Mouse (Mus musculus): ENCODE data around the gene Ltb4r2. TPM values are rescaled to one million over a fixed set of nuclear protein-coding genes. Genes with fewer than 3 reads are reported as not detected.

The Ltb4r2 gene
- 1.9 and 2.0 TPM in 2 replicates for polyA plus RNA-seq (2012; rRNA removed)

GRCm38 (mm10) chr14:55761163-55761562, at the start of gene Ltb4r2:
Gene Ltb4r2, plus strand, starts transcription at chr14:55761428.

GRCm38 (mm10) chr14:55713729-55714122, 47.5 kb upstream of the Ltb4r2 start, which contains the start of gene Tgm1:
Gene Tgm1, minus strand, starts transcription at chr14:55713926.

GRCm38 (mm10) chr14:55721700-55722437, 39.4 kb upstream of the Ltb4r2 start, which contains the start of gene Rabggta:
Gene Rabggta, minus strand, starts transcription at chr14:55722263.

GRCm38 (mm10) chr14:55745180-55745860, 15.9 kb upstream of the Ltb4r2 start, which contains the start of the genes Dhrs1 and Nop9:
Gene Dhrs1, minus strand, starts transcription at chr14:55745690.
Gene Nop9, plus strand, starts transcription at chr14:55745693.

GRCm38 (mm10) chr14:55758363-55758784, 2.9 kb upstream of the Ltb4r2 start, which contains the start of gene Cideb:
Gene Cideb, minus strand, starts transcription at chr14:55758458.

GRCm38 (mm10) chr14:55765696-55766095, 4.5 kb downstream of the Ltb4r2 start, which contains the start of gene Ltb4r1:
Gene Ltb4r1, plus strand, starts transcription at chr14:55765962.

GRCm38 (mm10) chr14:55783958-55784235, 22.7 kb downstream of the Ltb4r2 start, which contains the start of gene Adcy4:
Gene Adcy4, minus strand, starts transcription at chr14:55784095.

GRCm38 (mm10) chr14:55788256-55789050, 27.2 kb downstream of the Ltb4r2 start, which contains the start of gene Ripk3:
Gene Ripk3, minus strand, starts transcription at chr14:55788865.

Other genes with a start within 250 kb of the Ltb4r2 start
- not detected in 2 replicates for gene Nrl, start 236.4 kb upstream of the Ltb4r2 start, polyA plus RNA-seq (2012; rRNA removed)
- 45.8 and 47.0 TPM in 2 replicates for gene Pck2, start 221.2 kb upstream of the Ltb4r2 start, polyA plus RNA-seq (2012; rRNA removed)
- 132 and 151 TPM in 2 replicates for gene Dcaf11, start 201.4 kb upstream of the Ltb4r2 start, polyA plus RNA-seq (2012; rRNA removed)
- gene A730061H03Rik, start 201.0 kb upstream of the Ltb4r2 start, polyA plus RNA-seq (2012; rRNA removed): 0.83 TPM in 1 of 2 replicates, not detected in the other
- gene Fitm1, start 185.8 kb upstream of the Ltb4r2 start, polyA plus RNA-seq (2012; rRNA removed): 0.16 and 0.64 TPM in 2 replicates
- 60.5 and 62.2 TPM in 2 replicates for gene Psme1, start 183.3 kb upstream of the Ltb4r2 start, polyA plus RNA-seq (2012; rRNA removed)
- 14.9 and 15.9 TPM in 2 replicates for gene Emc9, start 176.1 kb upstream of the Ltb4r2 start, polyA plus RNA-seq (2012; rRNA removed)
- gene Psme2, start 170.3 kb upstream of the Ltb4r2 start, polyA plus RNA-seq (2012; rRNA removed): 67.0 and 77.2 TPM in 2 replicates
- 42.8 and 44.3 TPM in 2 replicates for gene Rnf31, start 169.7 kb upstream of the Ltb4r2 start, polyA plus RNA-seq (2012; rRNA removed)
- gene Irf9, start 157.9 kb upstream of the Ltb4r2 start, polyA plus RNA-seq (2012; rRNA removed): 50.4 and 62.3 TPM in 2 replicates
- 0.84 and 4.8 TPM in 2 replicates for gene Rec8, start 143.4 kb upstream of the Ltb4r2 start, polyA plus RNA-seq (2012; rRNA removed)
- gene Ipo4, start 125.5 kb upstream of the Ltb4r2 start, polyA plus RNA-seq (2012; rRNA removed): 57.2 and 66.6 TPM in 2 replicates
- 8.0 and 15.1 TPM in 2 replicates for gene Gm49378, start 123.5 kb upstream of the Ltb4r2 start, polyA plus RNA-seq (2012; rRNA removed)
- 125 and 156 TPM in 2 replicates for gene Tm9sf1, start 117.6 kb upstream of the Ltb4r2 start, polyA plus RNA-seq (2012; rRNA removed)
- gene Tssk4, start 111.2 kb upstream of the Ltb4r2 start, polyA plus RNA-seq (2012; rRNA removed): 3.1 and 3.2 TPM in 2 replicates
- gene Mdp1, start 100.9 kb upstream of the Ltb4r2 start, polyA plus RNA-seq (2012; rRNA removed): 31.8 and 34.4 TPM in 2 replicates
- gene Gmpr2, start 89.5 kb upstream of the Ltb4r2 start, polyA plus RNA-seq (2012; rRNA removed): 9.8 and 10.0 TPM in 2 replicates
- 171 and 229 TPM in 2 replicates for gene Nedd8, start 89.3 kb upstream of the Ltb4r2 start, polyA plus RNA-seq (2012; rRNA removed)
- 9.6 and 11.9 TPM in 2 replicates for gene Tinf2, start 79.6 kb upstream of the Ltb4r2 start, polyA plus RNA-seq (2012; rRNA removed)
- gene Tgm1, start 47.5 kb upstream of the Ltb4r2 start, polyA plus RNA-seq (2012; rRNA removed): 0.56 and 0.90 TPM in 2 replicates
- 46.1 and 50.9 TPM in 2 replicates for gene Rabggta, start 39.2 kb upstream of the Ltb4r2 start, polyA plus RNA-seq (2012; rRNA removed)
- gene Dhrs1, start 15.7 kb upstream of the Ltb4r2 start, polyA plus RNA-seq (2012; rRNA removed): 60.1 and 67.8 TPM in 2 replicates
- gene Nop9, start 15.7 kb upstream of the Ltb4r2 start, polyA plus RNA-seq (2012; rRNA removed): 10.2 and 12.2 TPM in 2 replicates
- gene Cideb, start 3.0 kb upstream of the Ltb4r2 start, polyA plus RNA-seq (2012; rRNA removed): 78.1 and 83.2 TPM in 2 replicates
- gene Ltb4r1, start 4.5 kb downstream of the Ltb4r2 start, polyA plus RNA-seq (2012; rRNA removed): 1.5 and 2.1 TPM in 2 replicates
- gene Adcy4, start 22.7 kb downstream of the Ltb4r2 start, polyA plus RNA-seq (2012; rRNA removed): 7.3 and 12.7 TPM in 2 replicates
- 29.1 and 36.1 TPM in 2 replicates for gene Ripk3, start 27.4 kb downstream of the Ltb4r2 start, polyA plus RNA-seq (2012; rRNA removed)
- 20.1 and 23.7 TPM in 2 replicates for gene Nfatc4, start 61.7 kb downstream of the Ltb4r2 start, polyA plus RNA-seq (2012; rRNA removed)
- gene Nynrin, start 92.6 kb downstream of the Ltb4r2 start, polyA plus RNA-seq (2012; rRNA removed): 4.1 and 4.5 TPM in 2 replicates
- 2.8 TPM in 2 replicates for gene Cbln3, start 123.0 kb downstream of the Ltb4r2 start, polyA plus RNA-seq (2012; rRNA removed)
- gene Khnyn, start 123.5 kb downstream of the Ltb4r2 start, polyA plus RNA-seq (2012; rRNA removed): 44.3 and 49.9 TPM in 2 replicates
- 36.9 and 38.3 TPM in 2 replicates for gene Sdr39u1, start 138.9 kb downstream of the Ltb4r2 start, polyA plus RNA-seq (2012; rRNA removed)
- 0.52 and 0.98 TPM in 2 replicates for gene Cma1, start 183.2 kb downstream of the Ltb4r2 start, polyA plus RNA-seq (2012; rRNA removed)
- gene Cma2, start 189.6 kb downstream of the Ltb4r2 start, polyA plus RNA-seq (2012; rRNA removed): not detected in 2 replicates

All from colon, adult 2 months (tissue).